Mouse (Mus musculus) c-Kit-negative CD71-positive TER-119-positive erythroid progenitor cells, embryonic 14.5 days (primary cell): Measurements from ENCODE around the gene Nutf2.

Experiments used
- DNase-seq: peaks from one replicate; pipeline ENCODE4 v3.0.0-alpha.2; 2013; ENCODE audit warnings: low read depth, low spot score

Gene Nutf2

DNA sequence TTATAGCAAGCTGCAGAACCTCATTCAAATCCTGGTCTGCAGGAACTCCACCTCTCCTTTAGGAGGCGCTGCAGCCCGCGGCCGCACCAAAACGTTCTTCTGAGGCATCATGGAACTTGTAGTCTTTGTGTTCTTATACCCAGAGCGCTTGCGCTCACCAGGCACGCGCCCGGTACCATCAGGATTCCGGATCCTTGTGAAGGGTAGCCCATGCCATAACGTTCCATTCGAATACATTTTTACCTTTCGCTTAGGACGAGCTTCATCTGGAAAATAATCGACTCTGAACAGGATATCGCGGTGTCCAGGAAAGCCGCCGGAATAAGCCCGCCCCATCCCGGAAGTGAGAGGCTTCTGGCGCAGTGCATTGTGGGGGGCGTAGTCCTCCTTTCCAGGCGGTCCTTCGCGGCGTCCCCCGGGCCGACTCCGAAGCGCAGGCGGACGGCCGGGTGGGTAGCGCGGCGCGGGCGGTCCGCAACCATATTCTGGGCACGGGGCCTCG lies 5.6 kb upstream of the Nutf2 start, which contains the start of gene Thap11:
Gene Thap11 (plus strand): TSS at position 418 of the 502 bp plus-strand sequence.
- DNase-seq = peak; percentile 92

- no peak for DNase-seq
Observed at GRCm38 (mm10) chr8:105855248-105856167, 4.9 kb upstream of the Nutf2 start.

GRCm38 (mm10) chr8:105856168-105856835 lies 4.1 kb upstream of the Nutf2 start:
- no peak for DNase-seq

- DNase-seq = no peak
Observed at GRCm38 (mm10) chr8:105858495-105858894, 1.9 kb upstream of the Nutf2 start.

DNA sequence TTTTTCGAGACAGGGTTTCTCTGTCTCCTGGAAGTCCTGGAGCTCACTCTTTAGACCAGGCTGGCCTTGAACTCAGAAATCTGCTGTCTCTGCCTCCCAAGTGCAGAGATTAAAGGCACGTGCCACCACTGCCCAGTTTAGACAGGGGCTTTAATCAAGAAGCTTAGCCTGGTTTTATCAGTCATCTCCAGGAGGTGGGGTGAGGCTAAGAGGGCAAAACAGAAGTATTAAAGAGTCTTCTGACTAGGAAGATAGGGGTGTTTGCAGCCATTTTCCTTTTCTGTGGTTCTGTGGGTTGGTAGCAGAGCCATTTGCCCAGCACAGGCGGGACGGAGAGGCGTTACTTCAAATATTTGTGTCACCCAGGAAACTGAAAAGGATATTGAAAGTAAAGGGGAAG lies 1.1 kb upstream of the Nutf2 start:
- no peak for DNase-seq

GRCm38 (mm10) chr8:105861951-105862350 lies 1.6 kb downstream of the Nutf2 start:
- DNase-seq = no peak

DNA sequence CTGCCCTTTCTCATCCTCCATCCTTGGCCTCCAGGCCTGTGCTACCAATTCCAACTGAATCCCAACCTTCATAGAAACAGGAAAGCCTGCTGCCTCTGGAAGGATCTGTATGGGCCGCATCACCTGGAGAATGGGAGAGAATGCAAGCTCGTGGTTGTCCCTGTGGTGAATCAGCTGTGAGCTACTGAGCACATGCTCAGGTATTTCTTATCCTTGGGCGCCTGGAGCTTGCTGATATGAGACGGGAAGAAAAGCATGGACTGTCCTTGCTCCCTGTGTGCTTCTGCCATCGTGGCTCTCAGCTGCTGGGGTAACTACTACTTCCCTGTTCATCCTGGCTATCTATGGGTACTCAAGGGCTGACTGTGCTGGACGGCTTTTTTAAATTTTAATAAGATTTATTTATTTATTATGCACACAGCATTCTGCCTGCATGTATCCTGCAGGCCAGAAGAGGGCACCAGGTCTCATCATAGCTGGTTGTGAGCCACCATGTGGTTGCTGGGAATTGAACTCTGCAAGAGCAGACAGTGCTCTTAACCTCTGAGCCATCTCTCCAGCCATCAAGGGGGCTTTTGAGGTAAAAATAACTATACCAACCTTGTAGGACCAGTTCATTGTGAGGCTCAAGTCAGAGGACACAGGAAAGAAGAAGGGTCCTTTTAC lies 6.1 kb downstream of the Nutf2 start:
- DNase-seq = no peak

DNA sequence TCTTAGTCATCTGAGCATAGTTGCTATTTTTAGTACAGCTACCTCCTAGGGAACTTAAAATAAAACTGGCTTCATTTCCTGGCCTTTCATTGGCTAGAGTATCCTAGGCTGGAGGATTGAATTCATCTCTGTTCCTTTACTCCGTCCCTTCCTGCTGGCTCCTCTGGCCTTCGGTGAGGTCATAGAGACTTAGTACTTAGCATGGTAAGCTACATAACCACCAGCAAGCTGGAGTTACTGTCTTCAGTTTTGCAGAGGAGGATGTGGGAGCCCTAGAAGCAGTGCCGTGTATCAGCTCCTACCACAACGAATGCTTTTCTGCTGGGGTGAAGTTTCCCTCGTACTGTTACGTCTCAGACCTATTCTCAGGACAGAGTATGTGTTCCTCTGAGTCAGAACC lies 13.9 kb downstream of the Nutf2 start:
- DNase-seq = no peak

- DNase-seq = peak; percentile 77
Observed at GRCm38 (mm10) chr8:105880754-105881520, 20.6 kb downstream of the Nutf2 start, which contains the start of gene Edc4. Edc4 (plus strand) TSS chr8:105880881.

GRCm38 (mm10) chr8:105889756-105890465 lies 29.5 kb downstream of the Nutf2 start:
- DNase-seq = no peak

GRCm38 (mm10) chr8:105890870-105891269 lies 30.5 kb downstream of the Nutf2 start:
- no peak for DNase-seq

DNA sequence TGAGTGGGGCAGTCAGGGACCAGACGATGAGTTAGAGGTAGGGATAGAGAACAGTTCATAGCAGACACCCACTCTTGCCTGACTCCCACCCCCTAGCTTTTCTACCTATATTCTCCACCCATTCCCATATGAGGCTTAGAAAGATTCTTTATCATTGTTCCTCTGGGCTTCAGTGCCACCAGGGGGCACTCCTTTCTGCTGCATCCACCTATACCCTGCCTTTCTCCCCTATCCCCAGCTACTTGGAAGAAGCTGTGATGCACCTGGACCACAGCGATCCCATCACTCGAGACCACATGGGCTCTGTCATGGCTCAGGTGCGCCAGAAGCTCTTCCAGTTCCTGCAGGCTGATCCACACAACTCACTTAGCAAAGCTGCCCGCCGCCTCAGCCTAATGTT lies 32.1 kb downstream of the Nutf2 start:
- no peak for DNase-seq

DNA sequence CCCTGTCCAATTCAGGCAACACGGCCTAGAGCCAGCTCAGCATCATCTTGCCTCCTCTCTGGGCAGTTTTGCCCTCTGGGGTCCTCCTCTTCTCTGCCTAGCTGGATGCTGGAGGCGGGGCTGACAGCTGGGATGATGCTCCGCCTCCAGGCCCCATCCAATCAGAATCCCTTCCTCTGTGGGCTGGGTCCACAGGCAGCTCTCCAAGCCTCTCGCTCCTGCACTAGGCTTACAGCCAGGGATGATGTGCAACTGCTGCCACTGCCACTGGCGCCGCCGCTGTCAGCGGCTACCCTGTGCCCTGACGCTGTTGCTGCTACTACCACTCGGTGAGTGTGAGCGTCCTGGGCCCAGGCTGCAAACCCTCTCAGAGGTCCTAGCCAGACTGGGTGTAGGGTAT lies 33.0 kb downstream of the Nutf2 start, which contains the start of gene Nrn1l:
Gene Nrn1l (plus strand): TSS at position 229 of the 400 bp plus-strand sequence.
- no peak for DNase-seq

DNA sequence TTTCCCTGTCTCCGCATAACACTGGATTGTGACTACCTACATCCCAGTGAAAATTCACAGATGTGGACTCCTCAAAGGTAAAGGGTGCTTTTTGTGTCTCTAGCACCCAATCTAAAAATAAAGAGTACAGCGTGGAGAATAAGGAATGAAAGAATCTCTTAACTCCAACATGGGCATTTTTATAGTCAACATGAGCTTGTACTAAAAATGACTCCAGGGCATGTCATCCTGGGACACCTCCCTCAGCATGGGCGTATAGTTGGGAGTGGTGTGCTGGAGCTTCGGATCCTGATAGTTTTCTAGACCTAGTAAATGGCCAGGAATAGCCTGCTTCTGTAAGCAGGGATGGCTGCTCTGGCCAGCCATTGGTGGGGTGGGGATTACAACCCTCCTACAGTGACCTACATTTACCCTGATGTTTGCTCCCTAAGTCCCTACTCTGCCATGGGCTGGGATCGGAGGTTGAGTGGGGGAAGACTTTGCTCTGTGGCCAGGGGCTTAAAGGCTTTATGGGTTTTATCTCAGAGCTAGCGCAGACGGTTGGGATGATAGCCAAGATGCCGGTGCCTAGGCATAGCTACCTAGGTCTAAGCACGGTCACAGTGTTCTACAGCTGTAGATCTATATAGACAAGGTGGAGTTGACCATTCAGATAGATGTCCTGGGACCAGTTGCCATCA lies 37.6 kb downstream of the Nutf2 start:
- no peak for DNase-seq

- DNase-seq = peak; percentile 80
Observed at GRCm38 (mm10) chr8:105900180-105900940, 40.0 kb downstream of the Nutf2 start, which contains the start of gene Pskh1. Pskh1 (plus strand) TSS chr8:105900441.

- DNase-seq = peak; percentile 31
Observed at GRCm38 (mm10) chr8:105900941-105901616, 40.7 kb downstream of the Nutf2 start.

DNA sequence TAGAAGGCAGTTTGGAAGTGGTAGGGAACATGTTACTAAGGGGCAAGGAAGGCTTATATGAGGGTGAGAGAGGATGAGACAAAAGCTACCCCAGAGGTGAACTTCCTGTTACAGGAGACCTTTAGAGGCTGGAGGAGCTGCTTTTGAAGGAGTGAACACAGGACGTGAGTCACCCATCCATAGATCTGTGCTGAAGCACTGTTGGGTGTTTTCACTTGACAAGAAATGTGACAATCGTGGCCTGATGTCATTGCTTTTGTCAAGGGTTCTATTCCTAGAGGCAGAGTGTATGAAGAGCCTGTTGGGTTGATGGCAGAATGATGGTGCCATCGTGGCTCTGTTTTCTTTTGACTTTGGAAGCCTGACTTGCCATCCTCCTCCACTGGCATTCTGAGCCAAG lies 59.0 kb downstream of the Nutf2 start:
- no peak for DNase-seq

GRCm38 (mm10) chr8:105925123-105925522 lies 64.7 kb downstream of the Nutf2 start:
- no peak for DNase-seq
